Mouse (Mus musculus) embryonic facial prominence, embryonic 14.5 days (tissue): ENCODE results near the gene Ccdc86. TPM values are rescaled to one million over a fixed set of nuclear protein-coding genes. Genes with fewer than 3 reads are reported as not detected.

Experiments used
- ATAC-seq: fragments of 200-750 bp; cut with Nextera tagmentation; 2 replicates; pipeline ENCODE4 v1.8.0; 2017; ENCODE audit warnings: low read depth, moderate number of reproducible peaks, moderate TSS enrichment
- DNase-seq: peaks from one replicate; pipeline ENCODE4 v3.0.0-alpha.2; 2015; ENCODE audit warnings: low spot score
- H3K27ac ChIP-seq: fragments of 300-500 bp; sonication (generic); replicated peaks from 2 replicates; pipeline ENCODE4 v1.5.1; 2014; ENCODE audit warnings: low read depth, mild to moderate bottlenecking, low read length, moderate library complexity
- H3K27me3 ChIP-seq: fragments of 300-500 bp; sonication (generic); replicated peaks from 2 replicates; pipeline ENCODE4 v1.6.1; 2014; ENCODE audit warnings: low read length; ENCODE audit not compliant: control insufficient read depth, insufficient read depth
- H3K36me3 ChIP-seq: fragments of 300-500 bp; sonication (generic); 2 replicates; pipeline ENCODE4 v1.6.1; 2014; ENCODE audit warnings: low read length, mixed read lengths; ENCODE audit not compliant: control insufficient read depth, insufficient read depth
- H3K4me1 ChIP-seq: fragments of 300-500 bp; sonication (generic); 2 replicates; pipeline ENCODE4 v1.6.1; 2014; ENCODE audit warnings: antibody characterized with exemption, low read length; ENCODE audit not compliant: control insufficient read depth, insufficient read depth
- H3K4me2 ChIP-seq: fragments of 300-500 bp; sonication (generic); 2 replicates; pipeline ENCODE4 v1.6.1; 2014; ENCODE audit warnings: low read depth, mild to moderate bottlenecking, low read length, moderate library complexity, mixed read lengths
- H3K4me3 ChIP-seq: fragments of 300-500 bp; sonication (generic); 2 replicates; pipeline ENCODE4 v1.5.1; 2014; ENCODE audit warnings: low read depth, mild to moderate bottlenecking, low read length
- H3K9ac ChIP-seq: fragments of 300-500 bp; sonication (generic); 2 replicates; pipeline ENCODE4 v1.6.1; 2014; ENCODE audit warnings: low read depth, mild to moderate bottlenecking, low read length, moderate library complexity, mixed read lengths
- H3K9me3 ChIP-seq: fragments of 300-500 bp; sonication (generic); 2 replicates; pipeline ENCODE4 v1.6.1; 2016; ENCODE audit warnings: low read length; ENCODE audit not compliant: control insufficient read depth
- WGBS: fragments of 180-500 bp; shearing (Covaris S2); extraction: QIAGEN DNeasy Blood & Tissue Kit; methylation state at CpG from one replicate; pipeline ENCODE4 v1.1.7; 2014; 5-methylcytosine and 5-hydroxymethylcytosine counted together
- polyA plus RNA-seq: library from polyadenylated mRNA; unstranded; fragments of >200 nt; fragmentation: Nextera tagmentation; extraction: Ambion mirVana; gene quantifications from 2 replicates; pipeline ENCODE4 v1.2.1, GENCODE M21; 2014

Gene Ccdc86
- polyA plus RNA-seq, 1 experiment from 2014 or later: 22.4 TPM

GRCm38 (mm10) chr19:10943955-10944354, 5.1 kb downstream of the Ccdc86 start:
- no peak for DNase-seq

GRCm38 (mm10) chr19:10940801-10941457, 8.1 kb downstream of the Ccdc86 start:
- H3K9ac ChIP-seq: peak overlapping the region; percentile 69
- H3K27ac ChIP-seq: peak overlapping the region; percentile 48; the same call in 1 of the 2 replicates
- H3K27me3 ChIP-seq: no peaks in the 10 kb centered on the region; the same call in 1 of the 2 replicates
- peak; percentile 45 for DNase-seq
- peak overlapping the region; percentile 42 for H3K4me3 ChIP-seq
- WGBS: 2% methylated on average over 40 of the region's 40 CpGs
- H3K4me2 ChIP-seq: peak overlapping the region; percentile 96
- H3K4me1 ChIP-seq: 0 out of 2 replicates have a peak, but pooled peaks cover 8% of the 10 kb centered on the region
- H3K9me3 ChIP-seq: no peaks in the 10 kb centered on the region
- peak; percentile 63 for ATAC-seq
- H3K36me3 ChIP-seq: peaks cover 43% of the 10 kb centered on the region

More at GRCm38 (mm10) chr19:10943955-10944354, 5.1 kb downstream of the Ccdc86 start:
- Histone ChIP-seq H3K27me3 (no peaks in the 10 kb centered on the region; the same call in 1 of the 2 replicates), H3K4me2 (no peak overlapping the region), H3K9me3 (no peaks in the 10 kb centered on the region), H3K4me1 (peaks cover 24% of the 10 kb centered on the region), H3K9ac (no peak overlapping the region), H3K27ac (no peak overlapping the region), H3K36me3 (peaks cover 49% of the 10 kb centered on the region), H3K4me3 (no peak overlapping the region)
- 84% methylated on average over 3 of the region's 3 CpGs for WGBS
- ATAC-seq: no peak

- Histone ChIP-seq H3K27me3 (no peaks in the 10 kb centered on the region; the same call in 1 of the 2 replicates), H3K4me2 (peak overlapping the region; percentile 96), H3K9me3 (no peaks in the 10 kb centered on the region), H3K36me3 (peaks cover 36% of the 10 kb centered on the region), H3K4me1 (0 out of 2 replicates have a peak, but pooled peaks cover 8% of the 10 kb centered on the region), H3K27ac (peak overlapping the region; percentile 48; the same call in 1 of the 2 replicates), H3K9ac (peak overlapping the region; percentile 69), H3K4me3 (peak overlapping the region; percentile 42)
- peak; percentile 87 for DNase-seq
- ATAC-seq: peak; percentile 91
- whole genome bisulfite sequencing: 19% methylated on average over 35 of the region's 37 CpGs
These were observed 8.8 kb downstream of the Ccdc86 start for GRCm38 (mm10) chr19:10940097-10940800.

GRCm38 (mm10) chr19:10938771-10939170, 10.3 kb downstream of the Ccdc86 start:
- 0 out of 2 replicates have a peak, but pooled peaks cover 8% of the 10 kb centered on the region for H3K4me1 ChIP-seq
- no peak for DNase-seq
- no peaks in the 10 kb centered on the region; the same call in 1 of the 2 replicates for H3K27me3 ChIP-seq
- no peak overlapping the region for H3K27ac ChIP-seq
- H3K4me3 ChIP-seq: no peak overlapping the region
- H3K9ac ChIP-seq: no peak overlapping the region
- no peak for ATAC-seq
- H3K9me3 ChIP-seq: no peaks in the 10 kb centered on the region
- WGBS: 66% methylated on average over 3 of the region's 3 CpGs
- H3K36me3 ChIP-seq: peaks cover 21% of the 10 kb centered on the region
- H3K4me2 ChIP-seq: no peak overlapping the region

- Histone ChIP-seq H3K27ac (no peak within 1 kb of the TSS), H3K4me3 (no peak within 1 kb of the TSS), H3K4me1 (0 out of 2 replicates have a peak, but pooled peaks cover 8% of the 10 kb centered on the region), H3K36me3 (peaks cover 5% of the 10 kb centered on the region; the same call in 1 of the 2 replicates), H3K27me3 (no peaks in the 10 kb centered on the region; the same call in 1 of the 2 replicates), H3K9me3 (no peaks in the 10 kb centered on the region), H3K4me2 (no peak within 1 kb of the TSS), H3K9ac (no peak within 1 kb of the TSS)
- DNase-seq (no peak), ATAC-seq (no peak)
- WGBS: 42% methylated on average over 5 of the region's 5 CpGs
These were observed 11.9 kb downstream of the Ccdc86 start, which contains the start of gene Ptgdr2 for GRCm38 (mm10) chr19:10937110-10937563. Gene Ptgdr2, plus strand, starts transcription at chr19:10937160.

GRCm38 (mm10) chr19:10936077-10936476, 13.0 kb downstream of the Ccdc86 start:
- WGBS: 90% methylated on average over 5 of the region's 5 CpGs
- H3K9ac ChIP-seq: no peak overlapping the region

GRCm38 (mm10) chr19:10935029-10935428, 14.0 kb downstream of the Ccdc86 start:
- no peak for DNase-seq
- WGBS: 30% methylated on average over 5 of the region's 5 CpGs
- no peak overlapping the region for H3K4me3 ChIP-seq
- H3K27me3 ChIP-seq: no peaks in the 10 kb centered on the region; the same call in 1 of the 2 replicates
- no peak overlapping the region for H3K9ac ChIP-seq
- H3K4me1 ChIP-seq: no peaks in the 10 kb centered on the region
- no peaks in the 10 kb centered on the region for H3K36me3 ChIP-seq
- no peak overlapping the region for H3K27ac ChIP-seq
- ATAC-seq: no peak
- H3K4me2 ChIP-seq: no peak overlapping the region
- no peaks in the 10 kb centered on the region for H3K9me3 ChIP-seq

More at GRCm38 (mm10) chr19:10936077-10936476, 13.0 kb downstream of the Ccdc86 start:
- Histone ChIP-seq H3K4me1 (0 out of 2 replicates have a peak, but pooled peaks cover 8% of the 10 kb centered on the region), H3K27ac (no peak overlapping the region), H3K4me3 (no peak overlapping the region), H3K9me3 (no peaks in the 10 kb centered on the region), H3K4me2 (no peak overlapping the region), H3K36me3 (no peaks in the 10 kb centered on the region), H3K27me3 (no peaks in the 10 kb centered on the region; the same call in 1 of the 2 replicates)
- ATAC-seq: no peak
- no peak for DNase-seq

GRCm38 (mm10) chr19:10930641-10931040, 18.4 kb downstream of the Ccdc86 start:
- WGBS: 85% methylated on average over 2 of the region's 2 CpGs
- Histone ChIP-seq H3K4me2 (no peak overlapping the region), H3K4me3 (no peak overlapping the region), H3K9ac (no peak overlapping the region), H3K4me1 (no peaks in the 10 kb centered on the region), H3K36me3 (no peaks in the 10 kb centered on the region), H3K27me3 (no peaks in the 10 kb centered on the region), H3K9me3 (no peaks in the 10 kb centered on the region), H3K27ac (no peak overlapping the region)
- DNase-seq: no peak
- no peak for ATAC-seq
